Mouse (Mus musculus) right cerebral cortex, postnatal 36 days (tissue): ENCODE measurements at regions not wholly inside any gene's neighbourhood (a gene's known extent, or its start where the extent isn't known, plus 50 kb on each side); places are given as distances from the start of the nearest gene placed in this dataset.

Experiments
- DNase-seq, 2 experiments: peaks; one replicate each; pipeline ENCODE4 v3.0.0; 2022; ENCODE audit warnings: low spot score in 2 of 2, mixed read lengths in 1 of 2

DNA sequence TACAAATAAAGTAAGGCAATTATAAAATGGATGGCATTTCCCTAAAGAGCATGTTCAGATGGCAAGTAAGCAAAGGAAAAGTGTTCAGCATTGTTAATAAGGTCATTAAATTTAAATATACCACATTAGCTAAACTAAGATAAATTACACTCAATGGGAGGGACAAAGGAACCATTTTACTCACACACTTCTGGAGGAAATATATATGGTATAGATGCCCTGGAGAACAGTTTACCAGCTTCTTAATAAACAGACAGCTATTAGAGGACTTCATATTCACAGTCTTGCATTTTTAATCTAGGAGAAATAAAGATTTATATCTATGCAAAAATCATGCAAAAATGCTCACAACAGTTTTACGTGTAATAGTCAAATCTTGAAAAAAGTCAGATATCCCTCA lies 183.8 kb downstream of the Dthd1 start:
- DNase-seq, result no peak

DNA sequence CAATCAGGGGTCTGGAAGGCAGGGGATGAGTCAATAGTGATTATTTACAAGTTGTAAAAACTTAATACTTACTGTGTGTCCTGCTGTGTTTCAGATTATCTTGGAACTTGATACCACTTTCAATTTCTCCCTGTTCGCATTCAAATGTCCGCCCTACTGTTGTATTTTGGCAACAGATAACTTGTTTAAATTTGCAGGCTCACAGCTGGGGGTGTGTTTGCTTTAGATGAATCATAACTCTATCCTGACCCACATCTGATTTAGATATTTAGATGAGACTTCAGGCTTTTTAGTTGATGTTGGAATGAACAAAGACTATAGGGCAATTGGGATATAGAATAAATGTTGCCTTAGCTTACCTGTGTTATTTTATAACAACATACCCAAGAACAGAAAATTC lies 220.8 kb downstream of the Dthd1 start:
- peak in 1 of 2 experiments; percentile 4 for DNase-seq

DNA sequence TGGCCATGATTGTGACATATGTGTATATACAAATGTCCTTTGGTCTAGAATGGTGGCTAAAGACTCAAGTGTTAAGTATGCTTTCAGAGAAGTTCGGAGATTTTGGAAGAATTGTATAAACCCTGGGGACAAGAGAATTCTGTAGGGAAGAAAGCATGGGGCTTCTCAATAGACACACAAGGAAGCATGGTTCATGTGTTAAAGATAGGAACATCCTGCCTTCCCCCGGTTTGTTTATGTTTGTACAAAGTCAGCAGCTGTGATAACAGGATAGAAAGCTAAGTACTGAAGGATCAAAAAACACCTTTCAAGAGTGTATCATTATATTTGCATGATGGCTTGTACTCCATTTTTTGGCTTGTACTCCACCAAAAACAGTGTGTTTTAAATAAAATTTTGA lies 232.1 kb downstream of the Dthd1 start:
- DNase-seq, result no peak

DNA sequence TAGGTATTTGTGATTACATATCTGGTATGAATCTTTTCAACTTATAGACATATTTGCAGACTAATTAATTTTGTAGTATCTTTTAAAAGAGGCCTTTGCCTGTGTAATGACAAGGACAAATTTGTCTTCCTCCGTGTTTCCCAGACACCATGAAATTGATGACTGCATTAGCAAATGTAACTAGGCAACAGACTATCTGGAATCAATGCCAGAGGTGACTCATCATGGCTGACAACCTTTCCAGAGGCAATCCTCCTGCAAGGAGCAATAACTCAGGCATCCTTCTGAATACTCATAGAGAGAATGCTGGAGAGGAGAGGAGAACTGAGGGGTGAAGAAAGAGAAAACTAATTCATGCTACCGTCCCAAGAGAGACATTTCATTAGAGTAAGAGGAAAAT lies 249.7 kb downstream of the Dthd1 start:
- no peak for DNase-seq

DNA sequence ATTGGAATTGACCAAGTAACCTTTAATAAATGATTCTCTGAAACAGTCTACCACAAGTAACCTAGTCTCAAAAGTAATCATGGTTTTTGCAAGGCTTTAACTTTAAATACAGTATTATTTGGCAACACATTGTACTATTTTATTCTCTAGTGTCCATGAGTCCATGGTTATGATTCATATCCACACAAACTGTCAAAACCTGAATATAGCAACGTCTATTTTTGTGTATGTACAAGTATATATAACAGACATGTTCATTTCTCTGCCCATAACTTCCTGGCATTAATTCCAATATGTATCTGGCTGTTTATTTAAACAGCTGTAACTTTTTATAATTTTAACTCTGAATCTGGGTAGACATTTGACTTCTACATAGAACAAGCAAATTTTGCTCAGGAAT lies 253.2 kb downstream of the Dthd1 start:
- DNase-seq, result no peak

GRCm38 (mm10) chr5:63098129-63098528 lies 284.5 kb downstream of the Dthd1 start:
- peak; percentile 9 to 52 for DNase-seq

GRCm38 (mm10) chr5:63132552-63132951 lies 318.9 kb downstream of the Dthd1 start:
- DNase-seq, result peak in 1 of 2 experiments; percentile 6

GRCm38 (mm10) chr5:63137957-63138356 lies 324.3 kb downstream of the Dthd1 start:
- no peak for DNase-seq

DNA sequence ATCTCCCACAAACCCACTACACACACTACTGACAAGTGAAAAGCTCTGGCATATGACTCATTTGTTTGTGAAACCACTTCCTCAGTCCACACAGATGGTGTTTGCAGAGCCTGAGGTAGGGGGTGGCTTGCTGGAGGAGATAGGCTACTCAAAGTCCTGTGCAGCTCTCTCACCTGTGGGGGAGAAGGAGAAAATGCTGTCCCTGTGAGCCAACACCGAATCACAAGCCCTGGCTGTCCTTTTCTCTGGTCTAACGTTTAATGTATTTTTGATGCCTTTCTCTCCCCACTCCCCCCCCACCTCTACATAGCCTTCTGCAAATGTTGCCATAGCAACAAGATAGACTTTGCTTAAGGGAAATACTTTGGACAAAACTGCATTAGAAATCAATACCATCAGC lies 356.1 kb downstream of the Dthd1 start:
- peak; percentile 26 to 50 for DNase-seq

DNA sequence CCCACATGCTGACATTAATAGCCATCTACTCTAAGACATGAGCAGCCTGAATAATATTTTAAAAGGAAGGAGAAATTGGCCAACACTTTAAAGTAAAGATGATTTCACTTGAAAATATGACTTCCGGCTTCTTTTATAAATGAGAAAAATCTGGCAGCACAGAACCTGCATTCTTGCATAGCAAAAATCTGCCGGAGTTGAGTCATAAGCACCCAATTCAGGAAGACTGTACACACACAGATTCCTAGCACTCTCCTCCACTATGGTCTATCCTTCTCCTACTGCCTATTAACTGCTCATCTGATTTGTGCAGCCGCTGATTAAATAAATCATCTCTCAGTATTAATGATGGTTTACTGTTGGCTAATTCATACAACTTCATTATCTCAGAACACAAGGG lies 356.9 kb downstream of the Dthd1 start:
- DNase-seq, result peak in 1 of 2 experiments; percentile 1

- no peak for DNase-seq
Observed at GRCm38 (mm10) chr5:63213381-63213780, 399.8 kb downstream of the Dthd1 start.

DNA sequence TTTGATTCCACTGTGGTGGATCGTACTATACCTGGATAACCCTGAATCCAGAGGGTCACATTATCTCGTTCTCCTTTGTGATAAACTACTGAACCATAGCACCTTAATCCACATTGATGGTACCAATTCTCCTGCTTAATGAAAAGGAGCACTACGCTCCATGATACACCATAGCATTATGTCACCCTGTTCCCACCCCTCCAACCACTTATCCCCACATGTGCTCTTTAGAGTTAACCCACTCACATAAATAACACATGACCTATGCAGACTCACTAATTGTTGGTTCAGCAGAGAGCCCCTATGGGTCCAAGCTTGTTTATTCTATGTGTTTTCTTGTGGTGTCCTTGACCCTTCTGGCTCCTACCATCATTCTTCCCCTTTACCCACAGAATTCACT lies 405.8 kb downstream of the Dthd1 start:
- no peak for DNase-seq

DNA sequence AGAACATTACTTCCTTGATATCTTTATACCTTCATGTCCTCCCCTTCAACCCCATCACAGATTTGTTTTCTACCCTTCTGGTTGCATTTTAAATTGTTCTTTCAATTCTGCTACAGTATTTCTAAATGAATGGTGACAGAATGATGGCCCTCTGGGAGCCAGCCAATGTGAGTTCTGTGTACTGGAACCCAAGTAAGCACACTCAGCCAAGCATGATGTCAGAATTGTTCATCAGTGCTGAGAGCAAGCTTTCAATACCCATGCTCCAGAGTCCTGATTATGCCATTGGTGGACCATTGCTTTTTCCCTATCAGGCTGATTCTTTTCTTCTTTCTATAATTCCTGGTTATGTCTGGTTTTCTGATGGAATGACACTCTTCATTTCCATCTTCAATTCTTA lies 386.3 kb upstream of the Nwd2 start:
- no peak for DNase-seq
